Mouse (Mus musculus): ENCODE data around the gene Strn4. TPM values are rescaled to one million over a fixed set of nuclear protein-coding genes. Genes with fewer than 3 reads are reported as not detected.

The Strn4 gene
- total RNA-seq, 2 experiments from 2014 or later = 62.0 to 71.1 TPM

- ATAC-seq (replicated peaks; ENCODE audit: low FRiP score, low TSS enrichment, poor library complexity, severe bottlenecking) = no peak
Observed at GRCm38 (mm10) chr7:16872478-16872877, 56.8 kb downstream of the Strn4 start.

- no peak for ATAC-seq (replicated peaks; ENCODE audit: low FRiP score, low TSS enrichment, poor library complexity, severe bottlenecking)
Observed at GRCm38 (mm10) chr7:16873392-16873791, 57.7 kb downstream of the Strn4 start.

GRCm38 (mm10) chr7:16874190-16874589, 58.5 kb downstream of the Strn4 start:
- peak; percentile 64 for ATAC-seq (replicated peaks; ENCODE audit: low FRiP score, low TSS enrichment, poor library complexity, severe bottlenecking)

- ATAC-seq (replicated peaks; ENCODE audit: low FRiP score, low TSS enrichment, poor library complexity, severe bottlenecking) = peak; percentile 92
Observed at GRCm38 (mm10) chr7:16874756-16875309, 59.1 kb downstream of the Strn4 start.

- ATAC-seq (replicated peaks; ENCODE audit: low FRiP score, low TSS enrichment, poor library complexity, severe bottlenecking) = no peak
Observed at GRCm38 (mm10) chr7:16875310-16875325, 59.4 kb downstream of the Strn4 start, which contains the start of gene Dact3. Gene Dact3 (plus strand): TSS chr7:16875317.

- no peak for ATAC-seq (replicated peaks; ENCODE audit: low FRiP score, low TSS enrichment, poor library complexity, severe bottlenecking)
Observed at GRCm38 (mm10) chr7:16875326-16875725, 59.6 kb downstream of the Strn4 start.

GRCm38 (mm10) chr7:16876006-16876405, 60.3 kb downstream of the Strn4 start:
- ATAC-seq (replicated peaks; ENCODE audit: low FRiP score, low TSS enrichment, poor library complexity, severe bottlenecking) = no peak

- ATAC-seq (replicated peaks; ENCODE audit: low FRiP score, low TSS enrichment, poor library complexity, severe bottlenecking) = no peak
Observed at GRCm38 (mm10) chr7:16876608-16877007, 60.9 kb downstream of the Strn4 start.

- no peak for ATAC-seq (replicated peaks; ENCODE audit: low FRiP score, low TSS enrichment, poor library complexity, severe bottlenecking)
Observed at GRCm38 (mm10) chr7:16877717-16878116, 62.0 kb downstream of the Strn4 start.

- ATAC-seq (replicated peaks; ENCODE audit: low FRiP score, low TSS enrichment, poor library complexity, severe bottlenecking) = no peak
Observed at GRCm38 (mm10) chr7:16879796-16880547, 64.3 kb downstream of the Strn4 start.

- no peak for ATAC-seq (replicated peaks; ENCODE audit: low FRiP score, low TSS enrichment, poor library complexity, severe bottlenecking)
Observed at GRCm38 (mm10) chr7:16880615-16881014, 64.9 kb downstream of the Strn4 start.

- no peak for ATAC-seq (replicated peaks; ENCODE audit: low FRiP score, low TSS enrichment, poor library complexity, severe bottlenecking)
Observed at GRCm38 (mm10) chr7:16883162-16883561, 67.5 kb downstream of the Strn4 start.

- ATAC-seq (replicated peaks; ENCODE audit: low FRiP score, low TSS enrichment, poor library complexity, severe bottlenecking) = no peak
Observed at GRCm38 (mm10) chr7:16884334-16884733, 68.6 kb downstream of the Strn4 start.

GRCm38 (mm10) chr7:16885271-16885776, 69.6 kb downstream of the Strn4 start:
- no peak for ATAC-seq (replicated peaks; ENCODE audit: low FRiP score, low TSS enrichment, poor library complexity, severe bottlenecking)

GRCm38 (mm10) chr7:16885905-16886304, 70.2 kb downstream of the Strn4 start:
- no peak for ATAC-seq (replicated peaks; ENCODE audit: low FRiP score, low TSS enrichment, poor library complexity, severe bottlenecking)

Other genes with a start within 250 kb of the Strn4 start
- 11.1 and 14.3 TPM in 2 replicates for gene Arhgap35, start 200.9 kb upstream of the Strn4 start, total RNA-seq (2014; fragmentation: Nextera tagmentation)
- 8.0 and 8.6 TPM in 2 replicates for gene Arhgap35, start 200.9 kb upstream of the Strn4 start, total RNA-seq (2017)
- not detected in 2 replicates for gene Ceacam15, start 140.2 kb upstream of the Strn4 start, total RNA-seq (2014; fragmentation: Nextera tagmentation)
- gene Ceacam15, start 140.2 kb upstream of the Strn4 start, total RNA-seq (2017) = not detected in 2 replicates
- not detected in 2 replicates for gene Ceacam9, start 94.0 kb upstream of the Strn4 start, total RNA-seq (2014; fragmentation: Nextera tagmentation)
- gene Ceacam9, start 94.0 kb upstream of the Strn4 start, total RNA-seq (2017) = not detected in 2 replicates
- 138 and 161 TPM in 2 replicates for gene Ap2s1, start 77.5 kb upstream of the Strn4 start, total RNA-seq (2014; fragmentation: Nextera tagmentation)
- 55.7 and 62.9 TPM in 2 replicates for gene Ap2s1, start 77.5 kb upstream of the Strn4 start, total RNA-seq (2017)
- 102 and 107 TPM in 2 replicates for gene Slc1a5, start 34.5 kb upstream of the Strn4 start, total RNA-seq (2014; fragmentation: Nextera tagmentation)
- 31.8 and 36.1 TPM in 2 replicates for gene Slc1a5, start 34.5 kb upstream of the Strn4 start, total RNA-seq (2017)
- gene Fkrp, start 843 bp downstream of the Strn4 start, total RNA-seq (2014; fragmentation: Nextera tagmentation) = 14.4 and 21.5 TPM in 2 replicates
- gene Fkrp, start 843 bp downstream of the Strn4 start, total RNA-seq (2017) = 8.9 and 15.8 TPM in 2 replicates
- gene Prkd2, start 27.0 kb downstream of the Strn4 start, total RNA-seq (2014; fragmentation: Nextera tagmentation) = 14.2 and 19.8 TPM in 2 replicates
- 5.2 and 14.9 TPM in 2 replicates for gene Prkd2, start 27.0 kb downstream of the Strn4 start, total RNA-seq (2017)
- gene Dact3, start 59.4 kb downstream of the Strn4 start, total RNA-seq (2014; fragmentation: Nextera tagmentation) = 0.27 TPM in 1 of 2 replicates, not detected in the other
- 0.75 TPM in 1 of 2 replicates, not detected in the other for gene Dact3, start 59.4 kb downstream of the Strn4 start, total RNA-seq (2017)
- not detected in 2 replicates for gene Gng8, start 75.9 kb downstream of the Strn4 start, total RNA-seq (2014; fragmentation: Nextera tagmentation)
- gene Gng8, start 75.9 kb downstream of the Strn4 start, total RNA-seq (2017) = 2.6 TPM in 1 of 2 replicates, not detected in the other
- gene Ptgir, start 90.6 kb downstream of the Strn4 start, total RNA-seq (2014; fragmentation: Nextera tagmentation) = not detected in 2 replicates
- gene Ptgir, start 90.6 kb downstream of the Strn4 start, total RNA-seq (2017) = not detected in 2 replicates
- 291 and 377 TPM in 2 replicates for gene Calm3, start 108.2 kb downstream of the Strn4 start, total RNA-seq (2014; fragmentation: Nextera tagmentation)
- gene Calm3, start 108.2 kb downstream of the Strn4 start, total RNA-seq (2017) = 512 and 515 TPM in 2 replicates
- not detected in 2 replicates for gene Pnmal2, start 128.8 kb downstream of the Strn4 start, total RNA-seq (2014; fragmentation: Nextera tagmentation)
- gene Pnmal2, start 128.8 kb downstream of the Strn4 start, total RNA-seq (2017) = not detected in 2 replicates
- not detected in 2 replicates for gene Pnmal1, start 143.8 kb downstream of the Strn4 start, total RNA-seq (2014; fragmentation: Nextera tagmentation)
- gene Pnmal1, start 143.8 kb downstream of the Strn4 start, total RNA-seq (2017) = not detected in 2 replicates
- gene Gm42372, start 167.2 kb downstream of the Strn4 start, total RNA-seq (2014; fragmentation: Nextera tagmentation) = 0.28 and 0.35 TPM in 2 replicates
- gene Gm42372, start 167.2 kb downstream of the Strn4 start, total RNA-seq (2017) = not detected in 2 replicates
- gene Ccdc8, start 176.8 kb downstream of the Strn4 start, total RNA-seq (2014; fragmentation: Nextera tagmentation) = 0.79 and 2.7 TPM in 2 replicates
- 1.1 and 5.3 TPM in 2 replicates for gene Ccdc8, start 176.8 kb downstream of the Strn4 start, total RNA-seq (2017)
- 148 and 150 TPM in 2 replicates for gene Ppp5c, start 212.0 kb downstream of the Strn4 start, total RNA-seq (2014; fragmentation: Nextera tagmentation)
- 58.8 and 82.4 TPM in 2 replicates for gene Ppp5c, start 212.0 kb downstream of the Strn4 start, total RNA-seq (2017)
- 22.8 and 39.3 TPM in 2 replicates for gene Hif3a, start 246.5 kb downstream of the Strn4 start, total RNA-seq (2014; fragmentation: Nextera tagmentation)
- 2.9 and 3.7 TPM in 2 replicates for gene Hif3a, start 246.5 kb downstream of the Strn4 start, total RNA-seq (2017)